Mouse (Mus musculus): ENCODE measurements at regions not wholly inside any gene's neighbourhood (a gene's known extent, or its start where the extent isn't known, plus 50 kb on each side); places are given as distances from the start of the nearest gene placed in this dataset.

DNA sequence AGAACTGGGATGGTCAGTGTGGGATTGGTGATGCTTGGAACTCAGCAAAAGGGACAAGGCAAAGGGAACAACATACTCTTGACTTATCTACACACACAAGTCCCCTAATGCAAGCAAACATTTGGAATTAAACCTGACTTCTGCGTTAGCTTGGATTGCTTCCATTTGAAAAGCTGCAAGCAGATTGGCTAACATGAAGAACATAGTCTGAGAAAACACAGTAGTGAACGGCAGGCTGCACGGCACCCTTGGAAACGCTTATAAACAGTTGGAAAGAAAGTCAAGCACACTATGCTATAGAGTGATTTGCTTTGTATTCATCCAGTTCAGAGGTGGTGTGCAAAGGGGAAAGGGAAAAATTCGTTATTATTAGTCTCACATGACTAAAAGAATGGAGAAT lies 387.9 kb upstream of the Igfbp7 start:
- DNase-seq (ENCODE audit: extremely low read depth), result no peak
- Histone ChIP-seq H3K4me1 (ENCODE audit: control insufficient read depth in 1 of 2, insufficient read depth in 2 of 2) (no peaks in the 10 kb centered on the region), H3K27me3 (replicated peaks) (peaks cover 2% of the 10 kb centered on the region), H3K79me2 (replicated peaks; ENCODE audit: control insufficient read depth, extremely low read depth, insufficient read depth, poor library complexity, severe bottlenecking) (no peaks in the 10 kb centered on the region), H3K4me3 (replicated peaks in 1 of 3; ENCODE audit: low read depth in 2 of 3, low read length in 2 of 3, poor library complexity in 1 of 3) (no peak overlapping the region), H3K4me2 (ENCODE audit: insufficient read depth, low read depth, poor library complexity, severe bottlenecking) (no peak overlapping the region), H3K27ac (ENCODE audit: insufficient read depth, low read depth) (no peak overlapping the region), H3K9ac (ENCODE audit: insufficient read depth, low read depth) (no peak overlapping the region), H3K9me3 (replicated peaks; ENCODE audit: low read length) (no peaks in the 10 kb centered on the region), H3K36me3 (replicated peaks in 1 of 2; ENCODE audit: control insufficient read depth in 1 of 2, insufficient read depth in 1 of 2, low read length in 1 of 2) (no peaks in the 10 kb centered on the region)
- in situ Hi-C loops (cut with MboI; ENCODE audit: low pct_ligation_motif_present, low pct_unique_long_range_greater_than_20kb, low sequenced_read_pairs) (loop anchor here (25.0 kb wide), 1 partner anchor 433 kb away; no protein-coding TSS in a partner anchor), dilution Hi-C loops (cut with MboI; ENCODE audit: extremely low pct_ligation_motif_present, extremely low pct_unique_long_range_greater_than_20kb, low sequenced_read_pairs) (no loop called here)
- TF ChIP-seq MAFK (IDR thresholded peaks at IDR 0.05; ENCODE audit: insufficient replicate concordance, low read length), result no peak
- no peak for TF ChIP-seq MAZ (IDR thresholded peaks at IDR 0.05; ENCODE audit: low read depth, low read length)
- no peak for TF ChIP-seq TCF12 (IDR thresholded peaks at IDR 0.05; ENCODE audit: low read depth, low read length)
- TF ChIP-seq RAD21 (IDR thresholded peaks at IDR 0.05; ENCODE audit: low read depth, low read length), result no peak
- TF ChIP-seq E2F4 (IDR thresholded peaks at IDR 0.05; ENCODE audit: insufficient replicate concordance, low read depth, low read length), result no peak
- no peak for TF ChIP-seq ZKSCAN1 (IDR thresholded peaks at IDR 0.05; ENCODE audit: borderline replicate concordance, low read depth, low read length)
- TF ChIP-seq IRF4 (IDR thresholded peaks at IDR 0.05; ENCODE audit: low read depth, low read length), result no peak
- no peak for TF ChIP-seq ZC3H11A (IDR thresholded peaks at IDR 0.05; ENCODE audit: low read depth, low read length)
- no peak for TF ChIP-seq CTCF (conservative IDR thresholded peaks at IDR 0.05 in 1 of 2, IDR thresholded peaks at IDR 0.05 in 1 of 2; ENCODE audit: low read depth in 2 of 2, low read length in 2 of 2)
- TF ChIP-seq HCFC1 (IDR thresholded peaks at IDR 0.05; ENCODE audit: low read depth, low read length), result no peak

- H3K79me2 ChIP-seq (replicated peaks; ENCODE audit: control insufficient read depth, extremely low read depth, insufficient read depth, poor library complexity, severe bottlenecking), result no peaks in the 10 kb centered on the region
- H3K4me1 ChIP-seq (ENCODE audit: control insufficient read depth in 1 of 2, insufficient read depth in 2 of 2), result no peaks in the 10 kb centered on the region
- in situ Hi-C loops (cut with MboI; ENCODE audit: low pct_ligation_motif_present, low pct_unique_long_range_greater_than_20kb, low sequenced_read_pairs), result loop anchor here (25.0 kb wide), 1 partner anchor 422 kb away; no protein-coding TSS in a partner anchor
- DNase-seq (ENCODE audit: extremely low read depth), result no peak
- no peaks in the 10 kb centered on the region for H3K9me3 ChIP-seq (replicated peaks; ENCODE audit: low read length)
- no peak overlapping the region for H3K27ac ChIP-seq (ENCODE audit: insufficient read depth, low read depth)
- TF ChIP-seq TCF12 (IDR thresholded peaks at IDR 0.05; ENCODE audit: low read depth, low read length) (no peak), PAX5 (IDR thresholded peaks at IDR 0.05; ENCODE audit: low read length) (no peak), ELF1 (IDR thresholded peaks at IDR 0.05; ENCODE audit: low read depth, low read length) (no peak), ZNF384 (IDR thresholded peaks at IDR 0.05; ENCODE audit: low read depth, low read length) (no peak), ZKSCAN1 (IDR thresholded peaks at IDR 0.05; ENCODE audit: borderline replicate concordance, low read depth, low read length) (no peak), SMC3 (IDR thresholded peaks at IDR 0.05; ENCODE audit: low read depth, low read length) (no peak)
- H3K27me3 ChIP-seq (replicated peaks), result no peaks in the 10 kb centered on the region
- no peak overlapping the region for H3K4me2 ChIP-seq (ENCODE audit: insufficient read depth, low read depth, poor library complexity, severe bottlenecking)
- no peaks in the 10 kb centered on the region for H3K36me3 ChIP-seq (replicated peaks in 1 of 2; ENCODE audit: control insufficient read depth in 1 of 2, insufficient read depth in 1 of 2, low read length in 1 of 2)
- dilution Hi-C loops (cut with MboI; ENCODE audit: extremely low pct_ligation_motif_present, extremely low pct_unique_long_range_greater_than_20kb, low sequenced_read_pairs), result no loop called here
- no peak overlapping the region for H3K9ac ChIP-seq (ENCODE audit: insufficient read depth, low read depth)
- no peak overlapping the region for H3K4me3 ChIP-seq (replicated peaks in 1 of 3; ENCODE audit: low read depth in 2 of 3, low read length in 2 of 3, poor library complexity in 1 of 3)
Observed at GRCm38 (mm10) chr5:77783953-77784352, 376.1 kb upstream of the Igfbp7 start.
